Mouse (Mus musculus) forebrain, postnatal 0 days (tissue): ENCODE measurements at regions not wholly inside any gene's neighbourhood (a gene's known extent, or its start where the extent isn't known, plus 50 kb on each side); places are given as distances from the start of the nearest gene placed in this dataset.

ENCODE experiments used
- ATAC-seq: fragments of 200-750 bp; cut with Nextera tagmentation; 2 replicates; pipeline ENCODE4 v1.8.0; 2017; ENCODE audit warnings: mild to moderate bottlenecking, moderate library complexity
- DNase-seq: peaks from one replicate; pipeline ENCODE4 v3.0.0-alpha.2; 2015
- H3K27ac ChIP-seq: fragments of 300-500 bp; sonication (generic); 2 replicates; pipeline ENCODE4 v1.5.1; 2014; ENCODE audit warnings: low read depth, mild to moderate bottlenecking, antibody characterized with exemption, low read length, moderate library complexity, mixed read lengths
- H3K27me3 ChIP-seq: fragments of 300-500 bp; sonication (generic); 2 replicates; pipeline ENCODE4 v1.6.1; 2014; ENCODE audit warnings: mild to moderate bottlenecking, low read length, mixed read lengths; ENCODE audit not compliant: insufficient read depth
- H3K36me3 ChIP-seq: fragments of 300-500 bp; sonication (generic); 2 replicates; pipeline ENCODE4 v1.6.1; 2014; ENCODE audit warnings: mild to moderate bottlenecking, moderate library complexity; ENCODE audit not compliant: insufficient read depth
- H3K4me1 ChIP-seq: fragments of 300-500 bp; sonication (generic); 2 replicates; pipeline ENCODE4 v1.6.1; 2014; ENCODE audit warnings: antibody characterized with exemption; ENCODE audit not compliant: insufficient read depth
- H3K4me2 ChIP-seq: fragments of 300-500 bp; sonication (generic); 2 replicates; pipeline ENCODE4 v1.6.1; 2014; ENCODE audit warnings: low read depth, mild to moderate bottlenecking, moderate library complexity
- H3K4me3 ChIP-seq: fragments of 300-500 bp; sonication (generic); 2 replicates; pipeline ENCODE4 v1.5.1; 2014; ENCODE audit warnings: low read depth, low read length, mixed read lengths
- H3K9ac ChIP-seq: fragments of 300-500 bp; sonication (generic); 2 replicates; pipeline ENCODE4 v1.6.1; 2014; ENCODE audit warnings: mild to moderate bottlenecking
- H3K9me3 ChIP-seq: fragments of 300-500 bp; sonication (generic); 2 replicates; pipeline ENCODE4 v1.6.1; 2016; ENCODE audit warnings: low read length
- CTCF ChIP-seq: sonication (generic); IDR thresholded peaks from 2 replicates; pipeline ENCODE4 v1.5.1; 2016; ENCODE audit warnings: antibody characterized with exemption, control low read depth, low read depth
- WGBS: fragments of 180-500 bp; shearing (Covaris S2); extraction: QIAGEN DNeasy Blood & Tissue Kit; methylation state at CpG from one replicate; pipeline ENCODE4 v1.1.7; 2014; 5-methylcytosine and 5-hydroxymethylcytosine counted together

DNA sequence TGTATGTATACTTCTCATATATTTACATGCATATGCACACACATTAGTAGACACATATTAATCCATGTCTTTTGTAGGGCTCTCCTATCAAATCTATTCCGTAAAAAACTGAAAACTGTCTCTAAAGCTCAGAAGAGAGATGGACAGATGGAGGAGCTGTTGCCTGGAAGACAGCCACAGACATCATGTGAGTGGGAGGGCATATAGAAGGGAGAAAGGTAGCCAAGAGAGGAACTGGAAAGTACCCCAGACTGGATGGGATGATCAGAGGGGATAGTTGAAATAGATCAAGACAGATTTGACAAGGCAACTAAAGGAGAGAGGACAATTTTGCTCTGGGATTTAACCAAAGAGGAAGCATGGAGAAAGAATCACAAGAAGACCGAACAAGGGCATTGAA lies 375.1 kb downstream of the Wdr11 start:
- Histone ChIP-seq H3K9me3 (no peaks in the 10 kb centered on the region), H3K27me3 (no peaks in the 10 kb centered on the region), H3K4me1 (0 out of 2 replicates have a peak, but pooled peaks cover 3% of the 10 kb centered on the region), H3K4me2 (no peak overlapping the region), H3K36me3 (no peaks in the 10 kb centered on the region), H3K9ac (no peak overlapping the region), H3K27ac (no peak overlapping the region), H3K4me3 (no peak overlapping the region)
- DNase-seq (peak; percentile 34), ATAC-seq (no peak)
- no peak for TF ChIP-seq CTCF
- WGBS = 69% methylated on average over 2 of the region's 2 CpGs

DNA sequence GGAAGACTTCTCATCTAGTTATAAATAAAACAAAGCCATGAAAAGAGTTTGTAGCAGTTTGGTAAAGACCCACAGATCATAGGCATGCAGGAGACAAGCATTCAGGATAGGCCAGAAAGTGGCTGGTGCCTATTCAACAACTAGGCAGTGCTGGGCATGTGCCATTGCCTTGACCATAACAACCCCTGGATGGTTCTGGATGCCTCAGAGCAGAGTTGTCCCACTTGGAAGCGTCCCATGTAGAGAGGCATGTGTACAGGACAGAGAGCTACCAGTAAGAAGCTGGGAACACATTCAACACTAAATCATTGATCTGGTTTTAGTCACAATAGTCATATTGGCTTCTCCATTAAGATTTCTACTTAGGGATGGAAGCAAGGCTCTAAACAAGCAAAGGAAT lies 378.5 kb downstream of the Wdr11 start:
- Histone ChIP-seq H3K9ac (no peak overlapping the region), H3K4me3 (no peak overlapping the region), H3K9me3 (no peaks in the 10 kb centered on the region), H3K27me3 (no peaks in the 10 kb centered on the region), H3K4me2 (no peak overlapping the region), H3K36me3 (no peaks in the 10 kb centered on the region), H3K27ac (no peak overlapping the region), H3K4me1 (no peaks in the 10 kb centered on the region)
- ATAC-seq = no peak
- no peak for TF ChIP-seq CTCF
- WGBS = 94% methylated on average over 1 of the region's 1 CpGs
- no peak for DNase-seq

DNA sequence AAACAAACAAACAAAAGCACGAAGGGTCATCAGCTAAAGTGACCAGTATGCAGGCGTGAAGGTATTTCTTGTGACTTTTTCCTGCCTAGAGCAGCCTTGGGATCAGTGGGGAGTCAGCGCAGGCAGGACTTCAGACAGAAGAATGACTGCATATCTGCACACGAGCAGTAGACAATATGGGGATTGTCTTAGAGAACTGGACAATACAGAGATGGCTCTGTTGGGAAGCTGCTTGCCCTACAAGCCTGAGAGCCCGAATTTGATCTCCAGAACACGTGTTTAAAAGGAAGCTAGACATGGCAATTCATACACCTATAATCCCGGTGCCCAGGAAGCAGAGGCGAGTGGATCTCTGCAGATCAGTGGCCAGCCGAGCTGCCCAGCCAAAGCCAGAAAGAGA lies 382.5 kb downstream of the Wdr11 start:
- TF ChIP-seq CTCF = no peak
- ATAC-seq (no peak), DNase-seq (no peak)
- H3K27me3 ChIP-seq = no peaks in the 10 kb centered on the region
- no peak overlapping the region for H3K27ac ChIP-seq
- H3K4me2 ChIP-seq = no peak overlapping the region
- WGBS = 79% methylated on average over 9 of the region's 9 CpGs
- no peak overlapping the region for H3K9ac ChIP-seq
- H3K36me3 ChIP-seq = no peaks in the 10 kb centered on the region
- H3K4me3 ChIP-seq = no peak overlapping the region
- H3K9me3 ChIP-seq = no peaks in the 10 kb centered on the region
- 0 out of 2 replicates have a peak, but pooled peaks cover 3% of the 10 kb centered on the region for H3K4me1 ChIP-seq

DNA sequence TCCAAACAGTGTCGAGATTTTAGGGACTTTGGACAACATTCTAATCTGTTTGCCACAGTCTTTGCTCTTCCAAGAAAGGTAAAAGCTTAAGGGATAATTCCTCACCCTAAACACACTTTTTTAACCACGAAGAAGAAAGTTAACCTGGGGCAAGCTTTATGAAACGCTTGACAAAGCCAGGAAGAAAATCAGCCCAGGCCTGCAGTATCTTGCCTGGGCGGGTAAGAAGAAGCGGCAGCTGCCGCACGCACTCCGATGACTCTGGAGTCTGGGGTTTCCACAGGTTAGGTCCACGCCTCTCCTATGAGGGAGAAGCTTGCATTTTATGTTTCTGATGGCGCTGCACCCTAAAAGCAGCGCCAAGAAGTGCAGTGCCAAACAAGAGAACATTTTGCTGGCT lies 383.2 kb downstream of the Wdr11 start:
- Histone ChIP-seq H3K9me3 (no peaks in the 10 kb centered on the region), H3K9ac (no peak overlapping the region), H3K4me1 (0 out of 2 replicates have a peak, but pooled peaks cover 3% of the 10 kb centered on the region), H3K27me3 (no peaks in the 10 kb centered on the region), H3K36me3 (no peaks in the 10 kb centered on the region), H3K4me3 (no peak overlapping the region), H3K27ac (no peak overlapping the region), H3K4me2 (no peak overlapping the region)
- no peak for ATAC-seq
- DNase-seq = no peak
- TF ChIP-seq CTCF = no peak
- WGBS = 82% methylated on average over 11 of the region's 11 CpGs

DNA sequence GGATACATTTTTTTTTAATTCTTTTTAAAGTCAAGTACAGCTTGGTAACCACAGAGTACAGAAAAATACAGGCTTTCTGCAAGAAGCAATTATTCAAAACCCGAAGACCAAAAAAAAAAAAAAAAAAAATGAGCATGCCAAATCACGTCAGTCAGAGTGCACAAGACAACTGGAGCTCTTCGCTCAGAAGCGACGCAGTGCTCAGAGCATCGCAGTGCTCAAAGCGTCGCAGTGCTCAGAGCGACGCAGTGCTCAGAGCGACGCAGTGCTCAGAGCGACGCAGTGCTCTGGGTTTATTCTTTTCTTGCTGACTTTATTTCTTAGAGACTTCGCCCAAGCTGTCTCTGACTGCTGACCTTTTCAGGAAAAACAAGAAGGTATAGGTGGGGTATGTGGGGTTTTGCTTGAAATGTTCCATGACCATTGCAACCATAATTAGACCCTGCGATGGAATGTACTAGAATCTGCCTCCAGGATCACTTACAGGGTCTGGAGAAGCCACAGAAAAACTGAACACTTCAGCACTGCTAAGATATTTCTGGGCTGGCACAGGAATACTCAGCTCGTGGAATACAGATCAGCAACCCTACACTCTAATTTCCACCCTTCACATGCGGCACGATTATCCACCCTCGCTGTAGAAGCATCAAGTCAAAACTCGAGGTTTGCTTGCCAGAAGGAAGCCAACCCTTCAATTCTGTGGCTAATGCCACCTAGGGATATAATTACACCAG lies 384.3 kb downstream of the Wdr11 start:
- Histone ChIP-seq H3K4me2 (no peak overlapping the region), H3K9me3 (no peaks in the 10 kb centered on the region), H3K27me3 (no peaks in the 10 kb centered on the region), H3K4me3 (no peak overlapping the region), H3K4me1 (0 out of 2 replicates have a peak, but pooled peaks cover 3% of the 10 kb centered on the region), H3K27ac (no peak overlapping the region), H3K9ac (no peak overlapping the region), H3K36me3 (no peaks in the 10 kb centered on the region)
- ATAC-seq = peak; percentile 87
- WGBS = 71% methylated on average over 21 of the region's 21 CpGs
- TF ChIP-seq CTCF = no peak
- peak; percentile 53 for DNase-seq

DNA sequence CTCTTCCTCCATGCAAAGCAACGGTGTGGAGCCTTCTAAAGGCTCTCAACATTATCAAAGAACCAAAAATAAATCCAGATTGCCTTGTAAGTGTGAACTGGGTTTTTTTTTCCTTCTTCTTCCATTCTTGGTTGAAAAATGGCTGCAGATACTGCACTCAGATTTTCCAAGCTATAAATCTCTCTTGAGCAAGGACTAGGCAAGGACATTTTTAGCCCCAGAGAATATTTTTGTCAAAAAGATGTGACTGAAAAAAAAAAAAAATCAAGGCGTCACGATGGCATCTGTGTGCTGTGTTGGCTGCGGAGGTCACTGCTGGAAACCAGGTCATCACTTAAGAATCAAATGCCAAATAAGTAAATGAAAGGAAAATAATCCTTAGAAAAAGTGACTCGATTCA lies 386.9 kb downstream of the Wdr11 start:
- Histone ChIP-seq H3K27me3 (no peaks in the 10 kb centered on the region), H3K9me3 (no peaks in the 10 kb centered on the region), H3K4me1 (0 out of 2 replicates have a peak, but pooled peaks cover 3% of the 10 kb centered on the region), H3K4me3 (no peak overlapping the region), H3K9ac (no peak overlapping the region), H3K4me2 (no peak overlapping the region), H3K27ac (no peak overlapping the region), H3K36me3 (no peaks in the 10 kb centered on the region)
- no peak for DNase-seq
- no peak for TF ChIP-seq CTCF
- WGBS = 87% methylated on average over 5 of the region's 5 CpGs
- ATAC-seq = no peak

DNA sequence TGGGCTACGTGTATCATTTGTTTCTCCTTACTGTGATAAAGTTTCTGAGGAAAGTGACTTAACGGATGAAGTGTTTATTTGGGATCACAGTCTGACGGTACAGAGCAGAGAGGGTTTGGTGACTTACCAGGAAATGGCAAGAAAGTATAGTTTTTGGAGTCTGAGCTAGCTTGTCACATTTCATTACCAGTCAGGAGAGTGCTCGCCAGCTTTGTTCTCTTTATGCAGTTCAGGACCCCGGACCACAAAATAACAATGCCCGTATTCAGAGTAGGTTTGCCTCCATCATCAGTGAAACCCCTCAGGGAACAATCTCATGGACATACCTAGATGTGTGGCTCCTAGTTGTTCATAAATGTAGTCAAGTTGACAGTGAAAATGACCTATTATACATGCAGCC lies 387.7 kb downstream of the Wdr11 start:
- Histone ChIP-seq H3K36me3 (no peaks in the 10 kb centered on the region), H3K9me3 (no peaks in the 10 kb centered on the region), H3K4me3 (no peak overlapping the region), H3K27ac (no peak overlapping the region), H3K9ac (no peak overlapping the region), H3K4me1 (0 out of 2 replicates have a peak, but pooled peaks cover 3% of the 10 kb centered on the region), H3K27me3 (no peaks in the 10 kb centered on the region), H3K4me2 (no peak overlapping the region)
- ATAC-seq (no peak), DNase-seq (no peak)
- TF ChIP-seq CTCF = no peak
- 72% methylated on average over 6 of the region's 6 CpGs for WGBS
